Mouse (Mus musculus): ENCODE results near the gene Nlrc5.

DNA sequence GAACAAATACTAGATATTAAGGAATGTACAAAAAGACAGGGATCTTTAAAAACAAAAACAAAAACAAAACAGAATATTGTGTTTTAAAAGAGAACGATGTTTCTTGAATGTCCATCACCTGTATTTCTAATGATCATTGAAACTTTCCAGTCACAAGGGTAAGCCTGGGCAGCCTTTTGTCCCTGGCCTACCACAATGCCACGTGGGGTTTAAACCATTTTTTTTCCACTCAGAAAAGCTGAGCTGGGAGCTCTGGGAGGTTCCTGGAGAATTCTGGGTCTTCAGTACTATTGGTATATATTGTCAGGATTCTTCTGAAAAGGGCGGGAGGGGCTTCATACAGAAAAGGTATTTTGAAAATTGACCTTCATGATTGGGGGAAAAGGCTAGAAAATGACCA is 802 bp downstream of the Nlrc5 start:
- no peak for TF ChIP-seq POLR2A (IDR thresholded peaks at IDR 0.05; ENCODE audit: borderline replicate concordance, extremely low read depth, low read depth, low read length)
- TF ChIP-seq CTCF (IDR thresholded peaks at IDR 0.05; ENCODE audit: insufficient read depth, low read length): no peak
